Mouse (Mus musculus) kidney, embryonic 14.5 days (tissue): ENCODE results near the gene Ppp1r9a. TPM values are rescaled to one million over a fixed set of nuclear protein-coding genes. Genes with fewer than 3 reads are reported as not detected.

Experiments used
- ATAC-seq: fragments of 200-750 bp; cut with Nextera tagmentation; 2 replicates; pipeline ENCODE4 v1.8.0; 2017; ENCODE audit warnings: moderate number of reproducible peaks, mild to moderate bottlenecking, moderate TSS enrichment, moderate library complexity; ENCODE audit not compliant: low FRiP score, low TSS enrichment
- H3K27ac ChIP-seq: fragments of 300-500 bp; sonication (generic); 2 replicates; pipeline ENCODE4 v1.5.1; 2014; ENCODE audit warnings: low read depth, mild to moderate bottlenecking, low read length, moderate library complexity, mixed read lengths
- H3K27me3 ChIP-seq: fragments of 300-500 bp; sonication (generic); 2 replicates; pipeline ENCODE4 v1.6.1; 2014; ENCODE audit warnings: mild to moderate bottlenecking, low read length; ENCODE audit not compliant: control insufficient read depth, insufficient read depth
- H3K36me3 ChIP-seq: fragments of 300-500 bp; sonication (generic); 2 replicates; pipeline ENCODE4 v1.6.1; 2014; ENCODE audit warnings: low read length, mixed read lengths; ENCODE audit not compliant: control insufficient read depth, insufficient read depth
- H3K4me1 ChIP-seq: fragments of 300-500 bp; sonication (generic); 2 replicates; pipeline ENCODE4 v1.6.1; 2014; ENCODE audit warnings: low read length, mixed read lengths; ENCODE audit not compliant: control insufficient read depth, insufficient read depth
- H3K4me2 ChIP-seq: fragments of 300-500 bp; sonication (generic); replicated peaks from 2 replicates; pipeline ENCODE4 v1.6.1; 2014; ENCODE audit warnings: low read depth, mild to moderate bottlenecking, low read length
- H3K4me3 ChIP-seq: fragments of 300-500 bp; sonication (generic); 2 replicates; pipeline ENCODE4 v1.5.1; 2014; ENCODE audit warnings: mild to moderate bottlenecking, low read length
- H3K9ac ChIP-seq: fragments of 300-500 bp; sonication (generic); 2 replicates; pipeline ENCODE4 v1.6.1; 2014; ENCODE audit warnings: low read depth, mild to moderate bottlenecking, low read length, moderate library complexity
- H3K9me3 ChIP-seq: fragments of 300-500 bp; sonication (generic); 2 replicates; pipeline ENCODE4 v1.6.1; 2016; ENCODE audit warnings: low read length; ENCODE audit not compliant: control insufficient read depth
- WGBS: fragments of 180-500 bp; shearing (Covaris S2); extraction: QIAGEN DNeasy Blood & Tissue Kit; methylation state at CpG from one replicate; pipeline ENCODE4 v1.1.7; 2014; 5-methylcytosine and 5-hydroxymethylcytosine counted together
- polyA plus RNA-seq: library from polyadenylated mRNA; unstranded; fragments of >200 nt; fragmentation: Nextera tagmentation; extraction: Ambion mirVana; gene quantifications from 2 replicates; pipeline ENCODE4 v1.2.1, GENCODE M21; 2014

Ppp1r9a gene
- polyA plus RNA-seq, 1 experiment from 2014 or later = 28.8 TPM

DNA sequence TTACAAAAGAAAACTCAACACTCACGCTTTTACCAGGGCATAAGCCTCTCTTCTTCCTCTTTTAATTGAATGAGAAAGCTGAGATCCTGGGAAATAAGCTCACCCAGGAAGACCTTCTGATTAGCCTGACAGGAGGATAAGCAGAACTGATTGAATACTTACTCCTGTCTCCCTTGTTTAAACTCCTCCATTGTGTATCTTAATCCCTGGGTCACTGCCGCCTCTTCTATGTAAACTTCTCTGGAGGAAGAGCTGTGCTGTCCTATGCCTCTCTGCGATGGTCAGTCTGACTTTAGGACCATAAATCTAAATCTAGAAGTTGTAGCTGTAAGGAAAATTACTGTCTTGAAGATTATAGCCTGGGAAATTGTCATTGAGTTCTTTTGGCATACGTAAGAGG lies 86.0 kb downstream of the Ppp1r9a start:
- WGBS = 21% methylated on average over 4 of the region's 4 CpGs
- Histone ChIP-seq H3K36me3 (no peaks in the 10 kb centered on the region), H3K4me2 (no peak overlapping the region), H3K27me3 (no peaks in the 10 kb centered on the region), H3K4me1 (peaks cover 3% of the 10 kb centered on the region), H3K4me3 (no peak overlapping the region), H3K9ac (no peak overlapping the region), H3K27ac (no peak overlapping the region), H3K9me3 (0 out of 2 replicates have a peak, but pooled peaks cover 2% of the 10 kb centered on the region)
- ATAC-seq = peak; percentile 79

DNA sequence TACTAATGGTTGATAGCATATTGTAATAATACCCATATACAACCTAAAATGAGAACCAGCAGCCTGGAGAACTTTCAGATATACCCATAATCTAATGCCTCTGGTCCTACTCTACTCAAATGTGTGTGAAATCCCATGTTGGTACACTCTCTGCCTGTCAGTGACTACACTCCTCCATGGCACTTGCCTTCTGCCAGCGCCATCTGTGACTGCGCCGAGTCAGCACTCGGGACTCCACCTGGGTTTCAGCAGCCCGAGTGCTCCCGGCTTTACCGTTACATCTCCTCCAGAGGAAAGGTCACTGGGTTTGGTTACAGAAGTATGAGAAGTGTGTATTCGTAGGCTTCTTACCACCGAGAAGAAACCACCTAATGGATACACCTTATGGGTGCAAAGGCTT lies 89.6 kb downstream of the Ppp1r9a start:
- 93% methylated on average over 9 of the region's 9 CpGs for WGBS
- Histone ChIP-seq H3K4me3 (no peak overlapping the region), H3K36me3 (no peaks in the 10 kb centered on the region), H3K4me2 (no peak overlapping the region), H3K4me1 (peaks cover 12% of the 10 kb centered on the region), H3K27me3 (no peaks in the 10 kb centered on the region), H3K9me3 (no peaks in the 10 kb centered on the region), H3K27ac (no peak overlapping the region), H3K9ac (no peak overlapping the region)
- no peak for ATAC-seq

DNA sequence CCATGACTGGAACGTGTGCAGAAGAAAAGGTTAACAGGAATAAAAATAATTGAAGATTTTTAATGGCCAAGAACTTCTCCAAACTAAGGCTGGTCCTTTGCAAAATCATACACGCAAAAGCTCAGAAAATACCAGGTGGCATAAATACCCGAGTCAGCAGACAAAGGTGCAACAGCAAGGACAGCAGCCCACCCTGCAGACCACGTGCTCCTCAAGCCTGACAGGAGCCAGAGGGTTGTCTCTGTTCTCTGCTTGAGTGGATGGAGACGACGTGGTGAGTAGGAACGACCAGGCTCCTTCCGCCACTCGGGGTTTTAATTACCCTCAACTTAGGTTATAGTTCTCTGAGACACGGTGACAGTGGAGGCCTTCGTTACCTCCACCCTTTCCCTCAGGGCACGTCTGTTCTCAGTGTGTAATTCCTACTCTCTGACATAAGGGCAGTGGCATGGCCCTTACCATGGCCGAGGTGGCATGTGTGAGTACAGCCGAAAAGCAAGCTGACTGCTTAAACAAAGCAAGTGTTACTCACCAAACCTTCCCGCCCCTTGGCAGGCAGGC lies 91.0 kb downstream of the Ppp1r9a start:
- no peaks in the 10 kb centered on the region for H3K36me3 ChIP-seq
- H3K4me3 ChIP-seq = no peak overlapping the region
- 34% methylated on average over 15 of the region's 15 CpGs for WGBS
- H3K27me3 ChIP-seq = no peaks in the 10 kb centered on the region
- 0 out of 2 replicates have a peak overlapping the region, but pooled peaks have one; percentile 8 for H3K4me2 ChIP-seq
- peaks cover 12% of the 10 kb centered on the region for H3K4me1 ChIP-seq
- H3K9ac ChIP-seq = no peak overlapping the region
- no peaks in the 10 kb centered on the region for H3K9me3 ChIP-seq
- H3K27ac ChIP-seq = 0 out of 2 replicates have a peak overlapping the region, but pooled peaks have one; percentile 17
- no peak for ATAC-seq

DNA sequence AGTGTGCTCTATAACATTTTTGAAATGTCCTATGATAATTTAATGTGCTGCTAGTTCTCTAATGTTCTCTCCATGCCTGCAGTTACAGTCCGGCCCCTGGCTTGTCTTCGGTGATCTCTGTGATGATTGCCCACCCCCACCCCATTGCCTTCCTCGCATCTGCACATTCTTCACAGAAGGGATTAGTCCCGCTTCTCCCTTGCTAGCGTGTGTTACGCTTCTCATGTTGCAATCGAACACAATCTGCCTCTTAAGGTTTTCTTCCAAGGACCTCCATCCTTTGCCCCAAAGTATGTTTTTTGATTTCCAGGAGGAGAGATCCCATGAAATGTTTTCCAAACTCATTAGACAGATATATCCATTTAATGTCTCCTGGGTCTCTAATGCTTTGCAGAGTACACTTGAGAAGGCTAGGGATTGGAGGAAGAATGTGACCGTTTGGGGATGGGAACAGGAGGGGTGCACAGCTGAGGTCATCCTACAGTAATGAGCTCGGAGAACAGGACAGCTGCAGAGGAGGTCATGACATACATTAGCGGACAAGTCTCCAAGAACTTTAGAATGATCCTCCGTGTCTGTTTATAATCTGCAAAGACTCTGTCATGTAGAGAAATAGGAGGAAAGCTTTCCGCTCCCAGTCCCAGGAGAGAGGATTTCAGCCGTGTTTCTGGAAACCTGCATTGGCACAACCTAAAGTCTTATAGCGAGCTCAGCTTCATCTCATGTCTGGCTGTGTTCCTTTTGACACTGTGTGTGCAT lies 91.6 kb downstream of the Ppp1r9a start:
- WGBS = 26% methylated on average over 14 of the region's 14 CpGs
- Histone ChIP-seq H3K4me2 (peak overlapping the region; percentile 10; the same call in 1 of the 2 replicates), H3K4me1 (peaks cover 12% of the 10 kb centered on the region), H3K9ac (no peak overlapping the region), H3K4me3 (no peak overlapping the region), H3K36me3 (no peaks in the 10 kb centered on the region), H3K9me3 (no peaks in the 10 kb centered on the region), H3K27ac (0 out of 2 replicates have a peak overlapping the region, but pooled peaks have one; percentile 17), H3K27me3 (no peaks in the 10 kb centered on the region)
- no peak for ATAC-seq

DNA sequence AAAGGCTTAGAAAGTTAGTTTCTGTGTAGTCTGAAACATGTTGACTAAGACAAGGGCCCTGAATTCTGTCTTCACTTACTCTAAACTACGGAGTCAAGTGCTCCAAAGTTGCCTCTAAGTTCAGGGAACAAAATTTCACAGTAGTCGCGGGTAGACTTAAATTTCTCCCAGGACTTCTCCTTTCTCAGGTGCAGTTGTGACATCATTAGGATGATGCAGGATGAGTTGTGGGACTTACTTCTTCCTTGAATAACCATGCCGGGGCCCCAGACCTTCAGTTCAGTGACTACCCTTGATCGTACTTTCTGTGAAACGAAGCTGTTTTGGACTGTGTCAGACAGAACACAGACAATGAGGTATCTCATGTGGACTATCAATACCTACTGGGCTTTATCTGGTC lies 94.9 kb downstream of the Ppp1r9a start:
- no peak overlapping the region for H3K4me3 ChIP-seq
- H3K4me2 ChIP-seq = no peak overlapping the region
- H3K27me3 ChIP-seq = no peaks in the 10 kb centered on the region
- no peaks in the 10 kb centered on the region for H3K36me3 ChIP-seq
- H3K27ac ChIP-seq = no peak overlapping the region
- H3K9me3 ChIP-seq = no peaks in the 10 kb centered on the region
- no peak overlapping the region for H3K9ac ChIP-seq
- no peak for ATAC-seq
- H3K4me1 ChIP-seq = peaks cover 16% of the 10 kb centered on the region
- 92% methylated on average over 6 of the region's 6 CpGs for WGBS

DNA sequence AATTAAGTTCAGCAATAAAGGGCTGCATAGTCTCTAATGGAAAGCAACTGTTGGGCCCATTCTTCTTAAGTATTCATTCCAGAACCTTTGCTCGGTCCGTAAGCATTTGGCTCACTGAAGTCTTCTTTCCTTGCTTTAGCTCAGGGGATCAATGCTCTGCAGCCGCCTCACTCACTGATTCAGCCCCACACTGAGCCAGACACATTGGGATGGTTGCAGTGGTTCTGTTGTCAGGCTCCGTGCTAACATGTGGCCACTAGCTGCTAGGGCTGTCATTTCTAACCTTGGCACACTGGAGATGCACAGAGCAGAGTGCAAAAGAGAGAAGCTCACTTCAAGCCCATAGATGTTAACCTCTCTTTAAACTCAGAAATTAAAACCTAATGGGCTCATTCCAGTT lies 96.2 kb downstream of the Ppp1r9a start:
- ATAC-seq = no peak
- Histone ChIP-seq H3K4me3 (no peak overlapping the region), H3K9me3 (no peaks in the 10 kb centered on the region), H3K27me3 (no peaks in the 10 kb centered on the region), H3K36me3 (no peaks in the 10 kb centered on the region), H3K9ac (no peak overlapping the region), H3K27ac (no peak overlapping the region), H3K4me2 (no peak overlapping the region), H3K4me1 (peaks cover 10% of the 10 kb centered on the region)
- 63% methylated on average over 4 of the region's 4 CpGs for WGBS

DNA sequence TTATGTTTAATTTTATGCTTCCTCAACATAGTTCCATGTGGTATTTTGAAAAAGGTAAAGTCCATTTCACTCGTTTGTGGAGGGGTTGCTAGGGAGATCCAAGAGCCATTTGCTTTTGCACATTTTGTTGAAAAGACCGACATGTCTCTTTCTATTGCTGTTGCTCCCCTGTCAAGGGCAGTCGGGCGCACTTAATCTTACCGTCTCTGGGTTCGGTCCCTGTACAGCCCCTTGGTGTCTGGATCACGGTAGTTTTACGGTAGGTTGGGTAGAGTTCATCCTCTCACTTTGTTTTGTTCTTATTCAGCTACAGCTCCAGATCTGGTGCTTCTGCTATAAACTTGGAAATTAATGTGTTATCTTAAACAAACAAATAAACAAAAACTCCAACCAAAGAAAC lies 98.1 kb downstream of the Ppp1r9a start:
- Histone ChIP-seq H3K9ac (no peak overlapping the region), H3K4me2 (no peak overlapping the region), H3K4me3 (no peak overlapping the region), H3K4me1 (peaks cover 12% of the 10 kb centered on the region), H3K9me3 (no peaks in the 10 kb centered on the region), H3K27ac (no peak overlapping the region), H3K27me3 (no peaks in the 10 kb centered on the region), H3K36me3 (no peaks in the 10 kb centered on the region)
- WGBS = 46% methylated on average over 8 of the region's 8 CpGs
- no peak for ATAC-seq

DNA sequence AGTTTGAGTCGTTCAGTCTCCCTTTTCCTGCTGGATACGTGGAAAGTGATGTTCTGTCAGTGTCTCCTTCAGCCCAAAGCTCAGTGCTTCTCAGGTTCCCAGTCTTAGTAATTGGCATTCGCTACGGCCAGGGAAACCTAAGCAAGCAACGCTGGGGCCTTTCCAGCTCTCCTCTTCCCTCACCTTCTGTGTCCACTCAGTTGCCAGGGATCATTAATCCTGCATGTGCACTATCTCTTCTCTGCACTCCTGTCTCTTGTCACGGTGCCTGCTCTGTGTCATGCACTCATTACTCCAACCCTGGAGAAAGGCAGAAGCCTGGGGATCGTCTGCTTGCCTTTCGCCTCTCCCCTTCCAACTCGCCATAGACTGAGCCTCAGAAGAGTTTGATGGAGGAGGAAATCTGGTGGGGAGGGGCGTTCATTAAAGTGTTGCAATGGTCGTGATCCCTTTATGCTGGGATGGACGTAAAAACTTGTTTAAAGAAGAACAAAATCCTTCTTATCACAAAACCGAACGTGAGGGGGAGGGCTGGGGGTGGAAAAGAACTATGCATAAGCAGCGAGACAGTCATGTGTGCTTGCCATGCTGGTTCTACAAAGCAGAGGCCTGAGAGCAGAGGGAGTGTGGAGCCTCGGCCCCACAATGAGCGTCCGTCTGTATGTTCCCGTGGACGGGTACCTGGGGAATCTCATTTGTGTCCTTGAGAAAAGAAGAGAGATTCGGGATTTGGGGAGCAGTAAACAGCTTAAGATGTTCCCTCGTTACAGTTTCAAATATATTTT lies 103.0 kb downstream of the Ppp1r9a start:
- H3K27ac ChIP-seq = peak overlapping the region; percentile 25; the same call in 1 of the 2 replicates
- H3K27me3 ChIP-seq = no peaks in the 10 kb centered on the region
- 34% methylated on average over 22 of the region's 22 CpGs for WGBS

More for the DNA sequence above, 103.0 kb downstream of the Ppp1r9a start:
- no peak overlapping the region; the same call in 1 of the 2 replicates for H3K4me2 ChIP-seq
- no peak overlapping the region for H3K9ac ChIP-seq
- no peaks in the 10 kb centered on the region for H3K9me3 ChIP-seq
- peaks cover 19% of the 10 kb centered on the region for H3K4me1 ChIP-seq
- no peak overlapping the region for H3K4me3 ChIP-seq
- ATAC-seq = peak; percentile 94
- no peaks in the 10 kb centered on the region for H3K36me3 ChIP-seq
